Mouse (Mus musculus) cortical plate, adult 2 months (tissue): Measurements from ENCODE around the gene Ano7.

Experiments
- CTCF ChIP-seq: fragments of 200-500 bp; IDR thresholded peaks from 2 replicates; pipeline ENCODE4 v1.5.1; 2011; ENCODE audit warnings: mild to moderate bottlenecking, control low read depth, low read length; ENCODE audit not compliant: insufficient read depth; ENCODE audit errors: extremely low read depth
- POLR2A ChIP-seq: fragments of 200-500 bp; IDR thresholded peaks from 2 replicates; pipeline ENCODE4 v1.6.1; 2011; ENCODE audit warnings: mild to moderate bottlenecking, low read length, control low read depth; ENCODE audit not compliant: insufficient read depth; ENCODE audit errors: extremely low read depth

- TF ChIP-seq CTCF (no peak), POLR2A (no peak)
Observed at GRCm38 (mm10) chr1:93445111-93445821, 71.5 kb downstream of the Ano7 start.
